Mouse (Mus musculus): ENCODE measurements at regions not wholly inside any gene's neighbourhood (a gene's known extent, or its start where the extent isn't known, plus 50 kb on each side); places are given as distances from the start of the nearest gene placed in this dataset.

- no peak for TF ChIP-seq CTCF (IDR thresholded peaks at IDR 0.05)
- Histone ChIP-seq H3K27ac (no peak overlapping the region), H3K4me3 (no peak overlapping the region)
- intact Hi-C loops (cut with DNase I) = loop anchor here (1.0 to 10.0 kb wide), 2 partner anchors 40 to 659 kb away; no protein-coding TSS in a partner anchor
- no peak for DNase-seq (ENCODE audit: extremely low spot score in 1 of 2, low spot score in 2 of 2)
These were observed 259.1 kb upstream of the Prok2 start for GRCm38 (mm10) chr6:99985322-99985721.

DNA sequence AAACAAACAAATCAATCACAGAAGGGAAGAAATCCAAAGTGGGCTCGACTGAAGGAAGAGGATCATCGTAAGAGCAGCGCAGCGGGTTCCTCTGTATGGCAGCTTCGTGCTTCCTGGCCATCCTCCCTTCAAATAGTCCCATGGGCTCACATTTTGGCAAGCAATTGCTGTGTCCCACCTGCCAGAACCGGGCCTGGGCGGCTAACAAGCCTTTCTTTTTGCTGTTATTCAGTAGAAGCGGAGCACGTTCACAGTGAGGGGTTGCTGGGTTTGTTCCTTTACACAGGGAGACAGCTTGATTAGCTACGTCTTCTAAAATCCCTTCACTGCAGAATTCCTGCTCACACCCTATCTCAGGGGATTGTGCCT, 258.6 kb upstream of the Prok2 start:
- Histone ChIP-seq H3K4me3 (no peak overlapping the region), H3K27ac (no peak overlapping the region)
- TF ChIP-seq CTCF (IDR thresholded peaks at IDR 0.05) = no peak
- DNase-seq (ENCODE audit: extremely low spot score in 1 of 2, low spot score in 2 of 2) = no peak
- intact Hi-C loops (cut with DNase I) = loop anchor here (1.0 to 10.0 kb wide), 2 partner anchors 40 to 660 kb away; no protein-coding TSS in a partner anchor

- no peak for DNase-seq (ENCODE audit: extremely low spot score in 1 of 2, low spot score in 2 of 2)
- intact Hi-C loops (cut with DNase I) = loop anchor here (10.0 kb wide), 1 partner anchor 661 kb away; no protein-coding TSS in a partner anchor
- Histone ChIP-seq H3K4me3 (no peak overlapping the region), H3K27ac (no peak overlapping the region)
- no peak for TF ChIP-seq CTCF (IDR thresholded peaks at IDR 0.05)
These were observed 258.1 kb upstream of the Prok2 start for GRCm38 (mm10) chr6:99984057-99984855.

- DNase-seq (ENCODE audit: extremely low spot score in 1 of 2, low spot score in 2 of 2) = no peak
- intact Hi-C loops (cut with DNase I) = loop anchor here (10.0 kb wide), 1 partner anchor 665 kb away; no protein-coding TSS in a partner anchor
- Histone ChIP-seq H3K4me3 (no peak overlapping the region), H3K27ac (no peak overlapping the region)
- TF ChIP-seq CTCF (IDR thresholded peaks at IDR 0.05) = no peak
These were observed 253.4 kb upstream of the Prok2 start for GRCm38 (mm10) chr6:99979614-99980013.

DNA sequence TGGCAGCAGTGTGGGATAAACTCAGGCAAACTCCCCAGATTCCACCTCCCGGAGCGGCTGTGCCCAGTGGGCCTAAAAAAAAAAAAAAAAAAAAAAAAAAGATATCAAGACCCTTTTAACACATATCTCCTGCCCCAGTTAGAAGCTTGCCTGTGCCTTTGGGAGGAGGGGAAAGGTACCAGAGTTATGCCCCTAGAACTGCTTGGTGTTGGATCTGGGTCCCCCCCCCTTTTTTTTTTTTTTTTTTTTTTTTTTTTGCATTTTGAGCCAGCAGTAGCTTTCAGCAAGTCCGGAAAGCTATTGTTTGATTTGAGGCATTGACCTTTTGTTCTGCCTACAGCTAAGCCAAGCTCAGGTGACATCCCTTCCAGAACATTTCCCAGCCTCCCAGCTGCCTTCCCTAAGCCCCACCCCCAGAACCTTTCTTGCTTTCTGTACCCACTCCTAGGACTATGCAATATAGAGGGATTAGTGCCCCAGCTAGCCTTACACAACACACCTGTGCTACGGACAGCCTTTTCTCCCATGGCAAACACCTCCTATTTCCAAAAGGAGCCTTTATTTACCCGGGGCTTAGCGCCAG, 252.1 kb upstream of the Prok2 start:
- no peak overlapping the region for H3K4me3 ChIP-seq
- no peak for TF ChIP-seq CTCF (IDR thresholded peaks at IDR 0.05)
- no peak for DNase-seq (ENCODE audit: extremely low spot score in 1 of 2, low spot score in 2 of 2)
- intact Hi-C loops (cut with DNase I) = no loop called here
- H3K27ac ChIP-seq = no peak overlapping the region

- TF ChIP-seq CTCF (IDR thresholded peaks at IDR 0.05) = no peak
- intact Hi-C loops (cut with DNase I) = no loop called here
- no peak overlapping the region for H3K27ac ChIP-seq
- no peak overlapping the region for H3K4me3 ChIP-seq
- no peak for DNase-seq (ENCODE audit: extremely low spot score in 1 of 2, low spot score in 2 of 2)
These were observed 250.0 kb upstream of the Prok2 start for GRCm38 (mm10) chr6:99976144-99976543.

DNA sequence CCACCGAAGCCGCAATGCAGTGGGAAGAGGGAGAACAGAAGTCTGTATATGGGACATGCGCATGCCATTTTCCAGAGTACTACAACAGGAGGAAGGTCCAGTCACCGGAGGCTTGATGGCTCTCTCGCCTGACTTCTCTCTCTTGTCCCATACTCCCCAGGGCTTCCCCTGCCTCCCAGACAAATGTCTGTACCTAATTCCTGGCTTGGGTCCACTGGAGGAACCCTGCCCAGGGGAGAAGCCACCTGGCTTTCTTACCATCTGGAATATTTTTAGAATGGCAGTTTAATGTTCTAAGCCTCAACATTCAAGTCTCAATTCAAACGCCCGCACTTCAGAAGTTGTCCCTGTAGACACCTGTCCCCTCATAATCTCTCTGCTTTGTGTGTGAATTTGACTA, 249.3 kb upstream of the Prok2 start:
- intact Hi-C loops (cut with DNase I) = no loop called here

DNA sequence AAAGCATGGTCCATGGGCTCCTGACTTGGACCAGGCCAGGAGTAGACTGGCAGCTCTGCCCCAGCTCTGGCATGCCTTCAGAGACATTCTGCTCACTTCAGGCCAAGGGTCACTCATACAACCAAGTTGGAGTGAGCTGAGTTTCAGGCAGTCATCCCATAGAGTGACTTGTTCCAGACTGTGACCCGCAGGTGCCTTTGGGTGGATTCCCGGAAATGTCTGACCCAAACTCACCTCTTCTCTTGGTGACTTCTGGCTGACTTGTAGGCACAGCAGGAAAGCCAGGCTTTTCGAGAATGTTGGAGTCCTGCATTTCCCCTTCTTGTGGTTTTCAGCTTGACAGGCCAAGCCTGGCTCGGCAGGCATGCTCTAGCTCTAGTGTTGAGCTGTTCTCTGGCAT, 248.3 kb upstream of the Prok2 start:
- intact Hi-C loops (cut with DNase I) = no loop called here
- no peak for TF ChIP-seq CTCF (IDR thresholded peaks at IDR 0.05)
- no peak overlapping the region for H3K27ac ChIP-seq
- no peak for DNase-seq (ENCODE audit: extremely low spot score in 1 of 2, low spot score in 2 of 2)
- H3K4me3 ChIP-seq = no peak overlapping the region

More for the DNA sequence above, 249.3 kb upstream of the Prok2 start:
- no peak for TF ChIP-seq CTCF (IDR thresholded peaks at IDR 0.05)
- DNase-seq (ENCODE audit: extremely low spot score in 1 of 2, low spot score in 2 of 2) = no peak
- Histone ChIP-seq H3K4me3 (no peak overlapping the region), H3K27ac (no peak overlapping the region)

DNA sequence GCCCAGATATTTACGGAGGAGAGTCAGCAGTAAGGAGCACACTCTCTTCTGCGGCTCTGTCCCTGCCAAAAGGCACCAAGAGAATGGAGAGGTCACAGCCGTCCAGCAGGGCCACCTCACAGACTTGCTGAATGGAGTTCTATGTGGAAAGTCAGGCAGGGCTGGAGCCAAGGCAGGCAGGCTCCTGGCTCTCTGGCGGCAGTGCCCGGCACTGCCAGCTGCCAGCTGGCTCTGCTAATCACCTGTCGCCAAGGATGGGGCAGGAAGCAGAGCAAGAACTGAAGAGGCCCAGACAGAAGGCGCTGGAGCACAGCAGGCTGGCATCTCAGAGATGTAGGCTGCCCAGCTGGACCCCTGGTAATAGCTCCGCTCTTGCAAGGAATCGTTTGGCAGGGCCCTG, 245.2 kb upstream of the Prok2 start:
- H3K27ac ChIP-seq = no peak overlapping the region
- intact Hi-C loops (cut with DNase I) = no loop called here
- peak; percentile 12; the same call in 1 of the 2 replicates for TF ChIP-seq CTCF (IDR thresholded peaks at IDR 0.05)
- H3K4me3 ChIP-seq = no peak overlapping the region
- peak; percentile 26 to 35 for DNase-seq (ENCODE audit: extremely low spot score in 1 of 2, low spot score in 2 of 2)

DNA sequence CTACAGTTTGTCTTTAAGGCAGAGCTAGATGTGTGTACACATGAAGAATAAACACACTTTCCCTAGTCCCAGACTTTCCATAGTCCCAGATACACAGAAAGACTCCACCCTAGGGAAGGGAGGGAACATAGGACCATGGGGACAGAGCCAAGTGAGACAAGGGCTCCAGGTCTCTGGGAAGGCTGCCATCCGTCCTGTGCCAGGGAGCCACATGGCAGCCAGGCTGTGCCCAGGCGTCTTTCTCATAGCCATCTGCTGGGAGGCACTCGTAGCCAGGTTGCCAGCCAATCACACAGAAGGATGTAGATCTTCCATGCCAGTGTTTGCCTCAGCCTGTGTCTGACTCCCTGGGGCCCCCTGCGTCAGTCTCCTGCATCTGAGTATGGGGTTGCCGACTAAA, 242.7 kb upstream of the Prok2 start:
- TF ChIP-seq CTCF (IDR thresholded peaks at IDR 0.05) = no peak
- Histone ChIP-seq H3K4me3 (no peak overlapping the region), H3K27ac (no peak overlapping the region)
- peak; percentile 42 to 44 for DNase-seq (ENCODE audit: extremely low spot score in 1 of 2, low spot score in 2 of 2)
- intact Hi-C loops (cut with DNase I) = no loop called here

GRCm38 (mm10) chr6:99967465-99967864, 241.3 kb upstream of the Prok2 start:
- intact Hi-C loops (cut with DNase I) = no loop called here
- Histone ChIP-seq H3K4me3 (no peak overlapping the region), H3K27ac (no peak overlapping the region)
- TF ChIP-seq CTCF (IDR thresholded peaks at IDR 0.05) = no peak
- DNase-seq (ENCODE audit: extremely low spot score in 1 of 2, low spot score in 2 of 2) = no peak

GRCm38 (mm10) chr6:99964540-99964939, 238.3 kb upstream of the Prok2 start:
- no peak for TF ChIP-seq CTCF (IDR thresholded peaks at IDR 0.05)
- Histone ChIP-seq H3K4me3 (no peak overlapping the region), H3K27ac (no peak overlapping the region)
- no peak for DNase-seq (ENCODE audit: extremely low spot score in 1 of 2, low spot score in 2 of 2)
- intact Hi-C loops (cut with DNase I) = no loop called here

All from left cerebral cortex, adult 2 months (tissue).